Mouse (Mus musculus): ENCODE measurements around the gene Stk38l. TPM values are rescaled to one million over a fixed set of nuclear protein-coding genes. Genes with fewer than 3 reads are reported as not detected.
"Not testable (repeated sequence)": the region's sequence is repeated elsewhere in the genome, so short reads cannot be mapped to it uniquely, and the experiment has no call there.

Stk38l gene
- polyA plus RNA-seq, 1 experiment, result 6.9 TPM

GRCm38 (mm10) chr6:146741986-146742635 is 17.3 kb downstream of the Stk38l start:
- Histone ChIP-seq H3K4me3 (no peak overlapping the region), H3ac (ENCODE audit: control insufficient read depth, insufficient read length) (no peak overlapping the region), H3K27me3 (ENCODE audit: control insufficient read depth, insufficient read depth, insufficient read length) (no peaks in the 10 kb centered on the region), H3K4me2 (ENCODE audit: low read depth) (no peak overlapping the region), H3K36me3 (ENCODE audit: control insufficient read depth, insufficient read depth) (no peaks in the 10 kb centered on the region), H3K79me2 (ENCODE audit: control insufficient read depth, insufficient read depth) (peaks cover 30% of the 10 kb centered on the region)
- TF ChIP-seq REST (IDR thresholded peaks at IDR 0.05; ENCODE audit: insufficient read depth, insufficient read length) (no peak), E2F4 (IDR thresholded peaks at IDR 0.05; ENCODE audit: insufficient read depth) (no peak)

DNA sequence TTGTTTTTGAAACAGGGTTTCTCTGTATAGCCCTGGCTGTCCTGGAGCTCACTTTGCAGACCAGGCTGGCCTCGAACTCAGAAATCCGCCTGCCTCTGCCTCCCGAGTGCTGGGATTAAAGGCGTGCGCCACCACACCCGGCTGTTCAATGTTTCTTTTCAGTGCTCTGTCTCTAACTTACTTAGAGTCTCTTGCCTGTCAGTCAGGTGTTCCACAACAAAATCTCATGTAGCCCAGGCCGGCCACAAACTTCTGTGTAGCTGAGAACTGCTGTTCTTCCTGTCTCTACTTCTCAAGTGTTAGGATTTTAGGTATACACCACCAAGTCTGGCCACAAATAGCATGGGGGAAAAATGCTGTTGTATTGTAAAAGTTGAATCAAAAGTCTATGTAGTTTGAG is 19.5 kb downstream of the Stk38l start:
- H3K4me2 ChIP-seq (ENCODE audit: low read depth); H3K4me3 ChIP-seq; H3K27me3 ChIP-seq (ENCODE audit: control insufficient read depth, insufficient read depth, insufficient read length); H3K36me3 ChIP-seq (ENCODE audit: control insufficient read depth, insufficient read depth); H3ac ChIP-seq (ENCODE audit: control insufficient read depth, insufficient read length): not testable (repeated sequence)
- peaks cover 30% of the 10 kb centered on the region for H3K79me2 ChIP-seq (ENCODE audit: control insufficient read depth, insufficient read depth)

DNA sequence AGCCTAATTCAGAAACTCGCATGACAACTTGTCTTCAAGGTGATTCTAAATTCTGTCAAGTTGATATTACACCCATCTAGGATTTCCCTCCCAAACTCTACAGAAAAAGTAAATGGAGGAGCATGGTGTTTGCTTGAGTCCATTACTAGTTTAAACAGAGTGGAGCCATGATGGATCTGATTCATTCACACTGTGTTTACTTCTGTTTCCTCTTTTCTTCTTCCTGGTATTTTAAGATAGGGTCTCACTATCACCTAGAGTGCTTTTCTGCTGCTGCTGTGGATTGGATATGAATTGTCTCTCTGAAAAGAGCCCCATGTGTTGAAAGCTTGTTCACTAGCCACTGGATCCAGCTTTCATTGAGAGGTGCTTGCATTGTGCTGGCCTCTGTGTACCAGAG is 20.4 kb downstream of the Stk38l start:
- no peak overlapping the region for H3K4me2 ChIP-seq (ENCODE audit: low read depth)
- H3K36me3 ChIP-seq (ENCODE audit: control insufficient read depth, insufficient read depth), result no peaks in the 10 kb centered on the region
- peaks cover 30% of the 10 kb centered on the region for H3K79me2 ChIP-seq (ENCODE audit: control insufficient read depth, insufficient read depth)
- no peaks in the 10 kb centered on the region for H3K27me3 ChIP-seq (ENCODE audit: control insufficient read depth, insufficient read depth, insufficient read length)
- H3ac ChIP-seq (ENCODE audit: control insufficient read depth, insufficient read length), result no peak overlapping the region
- TF ChIP-seq MAX (IDR thresholded peaks at IDR 0.05; ENCODE audit: low read depth) (no peak), MYOG (IDR thresholded peaks at IDR 0.05; ENCODE audit: control insufficient read depth in 1 of 3, insufficient read depth in 1 of 3, insufficient read length in 2 of 3, low read depth in 2 of 3) (no peak), CEBPB (IDR thresholded peaks at IDR 0.05; ENCODE audit: insufficient read depth, poor library complexity, severe bottlenecking) (no peak), POLR2A (IDR thresholded peaks at IDR 0.05; ENCODE audit: insufficient read length, low read depth) (no peak), TCF3 (IDR thresholded peaks at IDR 0.05; ENCODE audit: insufficient read length, low read depth) (no peak), POLR2AphosphoS2 (IDR thresholded peaks at IDR 0.05; ENCODE audit: insufficient read length, low read depth) (no peak), REST (IDR thresholded peaks at IDR 0.05; ENCODE audit: insufficient read depth, insufficient read length) (no peak), TCF12 (IDR thresholded peaks at IDR 0.05; ENCODE audit: insufficient read depth, poor library complexity, severe bottlenecking) (no peak), SRF (IDR thresholded peaks at IDR 0.05; ENCODE audit: control insufficient read depth, insufficient read length, low read depth) (no peak), E2F4 (IDR thresholded peaks at IDR 0.05; ENCODE audit: insufficient read depth) (no peak), USF1 (IDR thresholded peaks at IDR 0.05; ENCODE audit: low read depth) (no peak), MYOD1 (IDR thresholded peaks at IDR 0.05; ENCODE audit: control insufficient read depth in 1 of 3, insufficient read length in 2 of 3, low read depth in 2 of 3) (no peak)
- no peak overlapping the region for H3K4me3 ChIP-seq

- Histone ChIP-seq H3K4me2 (ENCODE audit: low read depth) (no peak overlapping the region), H3ac (ENCODE audit: control insufficient read depth, insufficient read length) (no peak overlapping the region), H3K36me3 (ENCODE audit: control insufficient read depth, insufficient read depth) (no peaks in the 10 kb centered on the region), H3K79me2 (ENCODE audit: control insufficient read depth, insufficient read depth) (peaks cover 22% of the 10 kb centered on the region), H3K4me3 (no peak overlapping the region), H3K27me3 (ENCODE audit: control insufficient read depth, insufficient read depth, insufficient read length) (no peaks in the 10 kb centered on the region)
- TF ChIP-seq E2F4 (IDR thresholded peaks at IDR 0.05; ENCODE audit: insufficient read depth), result no peak
- no peak for TF ChIP-seq SRF (IDR thresholded peaks at IDR 0.05; ENCODE audit: control insufficient read depth, insufficient read length, low read depth)
- TF ChIP-seq MYOD1 (IDR thresholded peaks at IDR 0.05; ENCODE audit: control insufficient read depth in 1 of 3, insufficient read length in 2 of 3, low read depth in 2 of 3), result no peak
- no peak for TF ChIP-seq USF1 (IDR thresholded peaks at IDR 0.05; ENCODE audit: low read depth)
- no peak for TF ChIP-seq REST (IDR thresholded peaks at IDR 0.05; ENCODE audit: insufficient read depth, insufficient read length)
- no peak for TF ChIP-seq CEBPB (IDR thresholded peaks at IDR 0.05; ENCODE audit: insufficient read depth, poor library complexity, severe bottlenecking)
- no peak for TF ChIP-seq TCF3 (IDR thresholded peaks at IDR 0.05; ENCODE audit: insufficient read length, low read depth)
- TF ChIP-seq POLR2AphosphoS2 (IDR thresholded peaks at IDR 0.05; ENCODE audit: insufficient read length, low read depth), result no peak
- no peak for TF ChIP-seq MYOG (IDR thresholded peaks at IDR 0.05; ENCODE audit: control insufficient read depth in 1 of 3, insufficient read depth in 1 of 3, insufficient read length in 2 of 3, low read depth in 2 of 3)
- no peak for TF ChIP-seq MAX (IDR thresholded peaks at IDR 0.05; ENCODE audit: low read depth)
- no peak for TF ChIP-seq POLR2A (IDR thresholded peaks at IDR 0.05; ENCODE audit: insufficient read length, low read depth)
- TF ChIP-seq TCF12 (IDR thresholded peaks at IDR 0.05; ENCODE audit: insufficient read depth, poor library complexity, severe bottlenecking), result no peak
These were observed 21.8 kb downstream of the Stk38l start for GRCm38 (mm10) chr6:146746577-146746976.

- Histone ChIP-seq H3K4me3 (no peak overlapping the region), H3ac (ENCODE audit: control insufficient read depth, insufficient read length) (no peak overlapping the region), H3K4me2 (ENCODE audit: low read depth) (no peak overlapping the region), H3K36me3 (ENCODE audit: control insufficient read depth, insufficient read depth) (no peaks in the 10 kb centered on the region), H3K27me3 (ENCODE audit: control insufficient read depth, insufficient read depth, insufficient read length) (no peaks in the 10 kb centered on the region), H3K79me2 (ENCODE audit: control insufficient read depth, insufficient read depth) (peaks cover 17% of the 10 kb centered on the region)
- no peak for TF ChIP-seq TCF3 (IDR thresholded peaks at IDR 0.05; ENCODE audit: insufficient read length, low read depth)
- no peak for TF ChIP-seq USF1 (IDR thresholded peaks at IDR 0.05; ENCODE audit: low read depth)
- no peak for TF ChIP-seq POLR2AphosphoS2 (IDR thresholded peaks at IDR 0.05; ENCODE audit: insufficient read length, low read depth)
- TF ChIP-seq POLR2A (IDR thresholded peaks at IDR 0.05; ENCODE audit: insufficient read length, low read depth), result no peak
- TF ChIP-seq REST (IDR thresholded peaks at IDR 0.05; ENCODE audit: insufficient read depth, insufficient read length), result no peak
- TF ChIP-seq MYOG (IDR thresholded peaks at IDR 0.05; ENCODE audit: control insufficient read depth in 1 of 3, insufficient read depth in 1 of 3, insufficient read length in 2 of 3, low read depth in 2 of 3), result no peak
These were observed 22.3 kb downstream of the Stk38l start for GRCm38 (mm10) chr6:146747057-146747456.
